Mouse (Mus musculus) midbrain, embryonic 13.5 days (tissue): Measurements from ENCODE around the gene Akap12. TPM values are rescaled to one million over a fixed set of nuclear protein-coding genes. Genes with fewer than 3 reads are reported as not detected.

Experiments
- ATAC-seq: fragments of 200-750 bp; cut with Nextera tagmentation; 2 replicates; pipeline ENCODE4 v1.8.0; 2017; ENCODE audit warnings: mild to moderate bottlenecking, moderate TSS enrichment, moderate library complexity
- H3K27ac ChIP-seq: fragments of 300-500 bp; sonication (generic); 2 replicates; pipeline ENCODE4 v1.5.1; 2015; ENCODE audit warnings: inconsistent platforms, mild to moderate bottlenecking, moderate library complexity
- H3K27me3 ChIP-seq: fragments of 300-500 bp; sonication (generic); 2 replicates; pipeline ENCODE4 v1.6.1; 2015; ENCODE audit warnings: mild to moderate bottlenecking, inconsistent platforms
- H3K36me3 ChIP-seq: fragments of 300-500 bp; sonication (generic); 2 replicates; pipeline ENCODE4 v1.6.1; 2015; ENCODE audit warnings: mild to moderate bottlenecking, inconsistent platforms
- H3K4me1 ChIP-seq: fragments of 300-500 bp; sonication (generic); replicated peaks from 2 replicates; pipeline ENCODE4 v1.6.1; 2015; ENCODE audit warnings: inconsistent platforms
- H3K4me2 ChIP-seq: fragments of 300-500 bp; sonication (generic); replicated peaks from 2 replicates; pipeline ENCODE4 v1.6.1; 2015; ENCODE audit warnings: moderate library complexity, mild to moderate bottlenecking, inconsistent platforms
- H3K4me3 ChIP-seq: fragments of 300-500 bp; sonication (generic); replicated peaks from 2 replicates; pipeline ENCODE4 v1.5.1; 2015; ENCODE audit warnings: mild to moderate bottlenecking, inconsistent platforms
- H3K9ac ChIP-seq: fragments of 300-500 bp; sonication (generic); replicated peaks from 2 replicates; pipeline ENCODE4 v1.6.1; 2015; ENCODE audit warnings: mild to moderate bottlenecking, inconsistent platforms
- H3K9me3 ChIP-seq: fragments of 300-500 bp; sonication (generic); 2 replicates; pipeline ENCODE4 v1.6.1; 2016; ENCODE audit warnings: mild to moderate bottlenecking, inconsistent platforms
- WGBS: fragments of 180-500 bp; shearing (Covaris S2); methylation state at CpG from one replicate; pipeline ENCODE4 v1.1.7; 2015; 5-methylcytosine and 5-hydroxymethylcytosine counted together
- polyA plus RNA-seq: library from polyadenylated mRNA; unstranded; fragments of >200 nt; fragmentation: Nextera tagmentation; extraction: Ambion mirVana; gene quantifications from 2 replicates; pipeline ENCODE4 v1.2.1, GENCODE M21; 2015

Akap12 gene
- polyA plus RNA-seq, 1 experiment from 2014 or later: 30.0 TPM

GRCm38 (mm10) chr10:4341430-4341829 is 75.2 kb downstream of the Akap12 start:
- no peak for ATAC-seq
- Histone ChIP-seq H3K27ac (no peak overlapping the region), H3K36me3 (no peaks in the 10 kb centered on the region), H3K27me3 (no peaks in the 10 kb centered on the region), H3K9ac (no peak overlapping the region), H3K4me1 (no peaks in the 10 kb centered on the region; the same call in 1 of the 2 replicates), H3K4me2 (no peak overlapping the region), H3K9me3 (no peaks in the 10 kb centered on the region), H3K4me3 (no peak overlapping the region)
- 22% methylated on average over 2 of the region's 2 CpGs for WGBS

GRCm38 (mm10) chr10:4346489-4347135 is 80.4 kb downstream of the Akap12 start:
- H3K9ac ChIP-seq: no peak overlapping the region; the same call in 1 of the 2 replicates
- no peaks in the 10 kb centered on the region for H3K27me3 ChIP-seq
- peak; percentile 93 for ATAC-seq
- peaks cover 5% of the 10 kb centered on the region for H3K4me1 ChIP-seq
- H3K4me3 ChIP-seq: peak overlapping the region; percentile 31
- H3K9me3 ChIP-seq: no peaks in the 10 kb centered on the region
- H3K4me2 ChIP-seq: peak overlapping the region; percentile 58
- 5% methylated on average over 28 of the region's 28 CpGs for WGBS
- no peak overlapping the region for H3K27ac ChIP-seq
- no peaks in the 10 kb centered on the region for H3K36me3 ChIP-seq

GRCm38 (mm10) chr10:4347136-4347492 is 80.9 kb downstream of the Akap12 start:
- H3K4me2 ChIP-seq: peak overlapping the region; percentile 58
- H3K27ac ChIP-seq: no peak overlapping the region
- H3K4me1 ChIP-seq: peaks cover 5% of the 10 kb centered on the region
- WGBS: 76% methylated on average over 4 of the region's 4 CpGs
- no peaks in the 10 kb centered on the region for H3K27me3 ChIP-seq
- no peaks in the 10 kb centered on the region for H3K36me3 ChIP-seq
- peak; percentile 68; the same call in 1 of the 2 replicates for ATAC-seq
- H3K9ac ChIP-seq: no peak overlapping the region
- no peaks in the 10 kb centered on the region for H3K9me3 ChIP-seq
- no peak overlapping the region for H3K4me3 ChIP-seq

DNA sequence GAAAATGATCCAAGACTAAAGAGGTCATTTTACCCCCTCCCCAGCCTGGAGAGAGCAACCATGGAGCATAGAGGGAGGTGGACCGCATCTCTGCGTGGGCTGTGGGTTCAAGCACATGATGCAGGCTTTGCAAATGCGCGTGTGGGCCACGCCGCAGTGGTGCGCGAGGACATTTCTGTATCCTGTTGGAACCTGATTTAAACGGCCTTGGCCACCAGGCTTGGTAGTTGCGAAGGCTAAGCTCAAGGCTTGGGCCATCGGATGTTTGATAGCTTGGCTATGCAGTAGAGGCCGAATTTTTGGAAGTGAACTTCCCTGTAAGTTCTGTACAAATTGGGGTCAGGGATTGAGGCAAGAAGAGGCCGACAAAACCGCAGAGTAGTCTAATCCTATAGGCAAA is 81.4 kb downstream of the Akap12 start:
- Histone ChIP-seq H3K4me2 (no peak overlapping the region), H3K9ac (no peak overlapping the region), H3K27ac (no peak overlapping the region), H3K4me3 (no peak overlapping the region), H3K27me3 (no peaks in the 10 kb centered on the region), H3K4me1 (peaks cover 5% of the 10 kb centered on the region), H3K36me3 (no peaks in the 10 kb centered on the region), H3K9me3 (no peaks in the 10 kb centered on the region)
- ATAC-seq: peak; percentile 7; the same call in 1 of the 2 replicates
- 96% methylated on average over 14 of the region's 14 CpGs for WGBS

DNA sequence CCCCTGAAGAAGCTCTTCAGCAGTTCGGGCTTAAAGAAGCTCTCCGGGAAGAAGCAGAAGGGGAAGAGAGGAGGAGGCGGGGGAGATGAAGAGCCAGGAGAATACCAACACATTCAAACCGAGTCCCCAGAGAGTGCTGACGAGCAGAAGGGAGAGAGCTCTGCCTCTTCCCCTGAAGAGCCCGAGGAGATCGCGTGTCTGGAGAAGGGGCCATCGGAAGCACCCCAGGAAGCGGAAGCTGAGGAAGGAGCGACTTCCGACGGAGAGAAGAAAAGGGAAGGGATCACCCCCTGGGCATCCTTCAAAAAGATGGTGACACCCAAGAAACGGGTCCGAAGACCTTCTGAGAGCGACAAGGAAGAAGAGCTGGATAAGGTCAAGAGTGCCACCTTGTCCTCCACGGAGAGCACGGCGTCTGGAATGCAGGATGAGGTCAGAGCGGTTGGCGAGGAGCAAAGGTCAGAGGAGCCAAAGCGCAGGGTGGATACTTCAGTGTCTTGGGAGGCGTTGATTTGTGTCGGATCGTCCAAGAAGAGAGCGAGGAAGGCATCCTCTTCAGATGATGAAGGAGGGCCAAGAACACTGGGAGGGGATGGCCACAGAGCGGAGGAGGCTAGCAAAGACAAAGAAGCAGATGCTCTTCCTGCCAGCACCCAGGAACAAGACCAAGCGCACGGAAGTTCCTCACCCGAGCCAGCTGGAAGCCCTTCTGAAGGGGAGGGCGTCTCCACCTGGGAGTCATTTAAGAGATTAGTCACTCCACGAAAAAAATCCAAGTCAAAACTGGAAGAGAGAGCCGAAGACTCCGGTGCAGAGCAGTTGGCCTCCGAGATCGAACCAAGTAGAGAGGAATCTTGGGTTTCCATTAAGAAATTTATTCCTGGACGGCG is 88.4 kb downstream of the Akap12 start:
- no peak overlapping the region for H3K9ac ChIP-seq
- H3K4me1 ChIP-seq: no peaks in the 10 kb centered on the region
- H3K4me3 ChIP-seq: no peak overlapping the region
- H3K36me3 ChIP-seq: peaks cover 28% of the 10 kb centered on the region
- no peak overlapping the region for H3K27ac ChIP-seq
- H3K27me3 ChIP-seq: no peaks in the 10 kb centered on the region
- no peak for ATAC-seq
- no peak overlapping the region for H3K4me2 ChIP-seq
- no peaks in the 10 kb centered on the region for H3K9me3 ChIP-seq
- 93% methylated on average over 38 of the region's 38 CpGs for WGBS

DNA sequence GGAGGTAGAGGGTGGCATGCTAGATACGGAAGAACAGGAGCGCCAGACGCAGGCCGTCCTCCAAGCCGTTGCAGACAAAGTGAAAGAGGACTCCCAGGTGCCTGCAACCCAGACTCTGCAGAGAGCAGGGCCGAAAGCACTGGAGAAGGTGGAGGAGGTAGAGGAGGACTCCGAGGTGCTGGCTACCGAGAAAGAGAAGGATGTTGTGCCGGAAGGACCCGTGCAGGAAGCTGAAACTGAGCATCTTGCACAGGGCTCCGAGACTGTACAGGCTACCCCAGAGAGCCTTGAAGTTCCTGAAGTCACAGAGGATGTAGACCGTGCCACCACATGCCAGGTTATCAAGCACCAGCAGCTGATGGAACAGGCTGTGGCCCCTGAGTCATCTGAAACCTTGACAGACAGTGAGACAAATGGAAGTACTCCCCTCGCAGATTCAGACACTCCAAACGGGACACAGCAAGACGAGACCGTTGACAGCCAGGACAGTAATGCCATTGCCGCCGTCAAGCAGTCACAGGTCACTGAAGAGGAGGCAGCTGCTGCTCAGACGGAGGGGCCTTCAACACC is 89.8 kb downstream of the Akap12 start:
- no peak overlapping the region for H3K4me2 ChIP-seq
- no peak overlapping the region for H3K4me3 ChIP-seq
- H3K27me3 ChIP-seq: no peaks in the 10 kb centered on the region
- 93% methylated on average over 19 of the region's 19 CpGs for WGBS
- ATAC-seq: no peak
- H3K9me3 ChIP-seq: no peaks in the 10 kb centered on the region
- peaks cover 28% of the 10 kb centered on the region for H3K36me3 ChIP-seq
- no peak overlapping the region for H3K27ac ChIP-seq
- no peak overlapping the region for H3K9ac ChIP-seq
- H3K4me1 ChIP-seq: no peaks in the 10 kb centered on the region

DNA sequence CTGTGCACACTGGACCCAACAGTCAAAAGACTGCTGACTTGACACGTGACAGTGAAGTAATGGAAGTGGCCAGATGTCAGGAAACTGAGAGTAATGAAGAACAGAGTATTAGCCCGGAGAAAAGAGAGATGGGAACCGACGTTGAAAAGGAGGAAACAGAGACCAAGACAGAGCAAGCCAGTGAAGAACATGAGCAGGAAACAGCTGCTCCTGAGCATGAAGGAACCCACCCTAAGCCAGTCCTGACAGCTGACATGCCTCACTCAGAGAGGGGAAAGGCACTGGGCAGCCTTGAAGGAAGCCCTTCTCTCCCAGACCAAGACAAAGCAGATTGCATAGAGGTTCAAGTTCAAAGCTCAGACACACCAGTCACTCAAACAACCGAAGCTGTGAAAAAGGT is 90.5 kb downstream of the Akap12 start:
- Histone ChIP-seq H3K4me3 (no peak overlapping the region), H3K9ac (no peak overlapping the region), H3K4me2 (no peak overlapping the region), H3K27ac (no peak overlapping the region), H3K27me3 (no peaks in the 10 kb centered on the region), H3K4me1 (no peaks in the 10 kb centered on the region), H3K36me3 (peaks cover 28% of the 10 kb centered on the region), H3K9me3 (no peaks in the 10 kb centered on the region)
- 87% methylated on average over 5 of the region's 5 CpGs for WGBS
- ATAC-seq: no peak

DNA sequence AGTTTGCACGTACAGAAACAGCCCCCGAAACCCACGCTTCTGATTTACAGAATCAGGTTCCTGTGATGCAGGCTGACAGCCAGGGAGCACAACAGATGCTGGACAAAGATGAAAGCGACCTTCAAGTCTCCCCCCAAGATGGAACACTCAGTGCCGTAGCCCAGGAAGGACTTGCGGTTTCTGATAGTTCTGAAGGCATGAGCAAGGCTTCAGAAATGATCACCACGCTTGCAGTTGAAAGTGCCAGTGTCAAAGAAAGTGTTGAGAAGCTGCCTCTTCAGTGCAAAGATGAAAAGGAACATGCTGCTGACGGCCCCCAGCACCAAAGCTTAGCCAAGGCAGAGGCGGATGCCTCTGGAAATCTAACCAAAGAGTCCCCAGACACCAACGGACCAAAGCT is 91.3 kb downstream of the Akap12 start:
- 88% methylated on average over 10 of the region's 10 CpGs for WGBS
- H3K9me3 ChIP-seq: no peaks in the 10 kb centered on the region
- no peak overlapping the region for H3K4me2 ChIP-seq
- no peak overlapping the region for H3K9ac ChIP-seq
- no peak overlapping the region for H3K27ac ChIP-seq
- no peaks in the 10 kb centered on the region for H3K4me1 ChIP-seq
- H3K27me3 ChIP-seq: no peaks in the 10 kb centered on the region
- no peak for ATAC-seq
- no peak overlapping the region for H3K4me3 ChIP-seq
- H3K36me3 ChIP-seq: peaks cover 28% of the 10 kb centered on the region

GRCm38 (mm10) chr10:4364618-4365017 is 98.4 kb downstream of the Akap12 start:
- Histone ChIP-seq H3K36me3 (peaks cover 40% of the 10 kb centered on the region), H3K9ac (no peak overlapping the region), H3K4me1 (no peaks in the 10 kb centered on the region), H3K9me3 (peaks cover 4% of the 10 kb centered on the region; the same call in 1 of the 2 replicates), H3K27ac (no peak overlapping the region), H3K4me2 (no peak overlapping the region), H3K4me3 (no peak overlapping the region), H3K27me3 (no peaks in the 10 kb centered on the region)
- WGBS: 94% methylated on average over 3 of the region's 3 CpGs
- no peak for ATAC-seq

DNA sequence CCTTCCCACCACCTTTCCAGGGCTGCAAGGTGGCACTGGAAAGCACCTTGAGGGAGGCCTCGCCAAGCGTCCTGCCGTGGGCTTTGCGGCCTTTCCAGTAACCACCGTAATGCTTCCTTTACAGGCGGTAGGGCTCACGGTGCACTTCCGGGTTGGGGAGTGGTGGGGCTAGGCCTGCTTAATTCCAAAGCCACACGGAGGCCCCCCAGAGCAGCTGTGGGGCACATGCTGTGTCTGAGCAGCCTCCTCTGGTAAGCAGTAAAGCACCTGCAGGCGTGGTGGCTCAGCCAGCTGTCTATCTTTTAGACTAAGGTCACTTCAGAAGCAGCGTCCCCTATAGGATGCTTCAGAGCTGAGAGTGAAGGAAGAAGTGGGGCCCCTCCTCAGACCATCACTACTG is 103.9 kb downstream of the Akap12 start:
- Histone ChIP-seq H3K4me2 (no peak overlapping the region), H3K4me3 (no peak overlapping the region), H3K4me1 (no peaks in the 10 kb centered on the region), H3K9ac (no peak overlapping the region), H3K9me3 (no peaks in the 10 kb centered on the region), H3K27me3 (no peaks in the 10 kb centered on the region), H3K27ac (no peak overlapping the region), H3K36me3 (peaks cover 57% of the 10 kb centered on the region)
- 91% methylated on average over 11 of the region's 11 CpGs for WGBS
- no peak for ATAC-seq

DNA sequence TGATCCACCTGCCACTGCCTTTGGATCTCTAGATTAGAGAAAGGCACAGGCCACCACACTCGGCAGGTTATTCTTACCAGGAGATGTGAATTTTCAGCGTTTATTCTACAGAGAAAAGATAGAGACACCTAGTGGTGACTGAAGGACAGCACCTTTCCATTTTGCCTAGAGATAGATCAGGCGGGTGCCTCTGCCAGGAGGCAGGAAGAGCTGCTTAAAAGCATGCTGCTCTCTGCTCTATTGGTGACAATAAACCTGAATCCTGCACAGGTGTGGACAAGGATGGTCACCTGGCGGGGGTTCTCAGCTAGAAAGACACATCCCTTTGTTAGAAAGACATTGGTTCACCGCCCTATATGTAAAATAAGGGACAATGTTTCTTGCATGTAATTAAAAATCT is 105.8 kb downstream of the Akap12 start:
- H3K9me3 ChIP-seq: no peaks in the 10 kb centered on the region
- H3K27ac ChIP-seq: no peak overlapping the region
- no peak overlapping the region for H3K4me3 ChIP-seq
- 64% methylated on average over 5 of the region's 5 CpGs for WGBS
- no peaks in the 10 kb centered on the region for H3K27me3 ChIP-seq
- peaks cover 47% of the 10 kb centered on the region for H3K36me3 ChIP-seq
- H3K4me2 ChIP-seq: no peak overlapping the region
- no peak overlapping the region for H3K9ac ChIP-seq
- H3K4me1 ChIP-seq: 0 out of 2 replicates have a peak, but pooled peaks cover 4% of the 10 kb centered on the region
- ATAC-seq: peak; percentile 76

GRCm38 (mm10) chr10:4373558-4373957 is 107.4 kb downstream of the Akap12 start:
- 77% methylated on average over 4 of the region's 4 CpGs for WGBS
- Histone ChIP-seq H3K27ac (no peak overlapping the region), H3K4me1 (0 out of 2 replicates have a peak, but pooled peaks cover 4% of the 10 kb centered on the region), H3K9ac (no peak overlapping the region), H3K27me3 (no peaks in the 10 kb centered on the region), H3K4me2 (no peak overlapping the region), H3K36me3 (peaks cover 31% of the 10 kb centered on the region), H3K4me3 (no peak overlapping the region), H3K9me3 (no peaks in the 10 kb centered on the region)
- ATAC-seq: no peak
